10 mouse cellular contexts compared by ENCODE assay signal in the genomic region with DNA sequence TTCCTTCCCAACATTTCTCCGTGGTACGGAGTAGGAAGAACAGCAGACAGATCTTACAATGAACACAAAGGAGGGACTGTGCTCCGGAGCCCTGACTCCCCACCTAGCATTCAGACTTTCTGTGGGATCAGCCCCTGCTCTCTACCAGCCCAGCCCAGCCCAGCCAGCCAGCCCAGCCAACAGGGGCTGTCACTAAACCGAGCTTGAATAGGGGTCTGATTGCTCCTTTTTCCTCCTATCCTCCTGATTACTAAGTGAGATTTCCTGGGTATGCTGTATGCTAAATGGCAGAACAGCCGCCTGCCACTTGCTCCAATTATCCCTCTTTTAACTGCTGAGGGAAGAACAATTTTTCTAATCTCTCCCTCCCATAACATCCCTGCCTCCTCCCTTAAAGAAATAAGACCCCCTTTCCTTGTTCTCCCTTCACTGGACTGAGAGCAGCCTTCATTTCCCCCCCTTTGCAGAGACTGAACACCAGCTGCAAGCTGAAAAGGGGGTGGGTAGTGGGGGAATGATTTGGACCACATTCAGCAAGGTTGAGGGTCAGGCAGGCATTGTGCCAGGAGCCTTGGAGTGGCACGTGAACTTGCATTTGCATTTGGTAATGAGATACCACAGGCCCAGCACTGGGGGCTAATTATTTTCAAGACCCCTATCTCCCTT.
A peak's percentile ranks its signal among the peaks of the same experiment; 100 is the strongest.
DNase-seq lines count a peak whose midpoint lies in the region; ATAC-seq lines count a peak whose summit lies in the region.
"Had no signal": no experiment of that assay in that cellular context is flagged by ENCODE, and none has a peak within 500 bp of the region (broad histone marks: within the 10 kb centered on the region; RNA-seq: fewer than 3 reads in every experiment).

No protein-coding gene starts in this region.

- 27% methylated on average over 6 of the region's 6 CpGs for WGBS in heart, embryonic 13.5 days
- WGBS in hindbrain, embryonic 13.5 days = 6% methylated on average over 6 of the region's 6 CpGs
- WGBS in liver, embryonic 12.5 days (ENCODE audit: insufficient replicate concordance) = 25% methylated on average over 6 of the region's 6 CpGs

- H3K27ac ChIP-seq in heart, embryonic 13.5 days (replicated peaks) = no peak overlapping the region
- peak overlapping the region; percentile 86 for H3K27ac ChIP-seq in hindbrain, embryonic 13.5 days
- no peak overlapping the region for H3K27ac ChIP-seq in liver, embryonic 12.5 days

- H3K4me2 ChIP-seq in heart, embryonic 13.5 days = peak overlapping the region; percentile 9; the same call in 1 of the 2 replicates
- peak overlapping the region; percentile 18 for H3K4me2 ChIP-seq in hindbrain, embryonic 13.5 days
- H3K4me2 ChIP-seq in liver, embryonic 12.5 days = no peak overlapping the region

- no peak overlapping the region for H3K4me3 ChIP-seq in heart, embryonic 13.5 days
- H3K4me3 ChIP-seq in hindbrain, embryonic 13.5 days = no peak overlapping the region
- no peak overlapping the region for H3K4me3 ChIP-seq in liver, embryonic 12.5 days

- peaks cover 30% of the 10 kb centered on the region for H3K4me1 ChIP-seq in heart, embryonic 13.5 days
- peaks cover 34% of the 10 kb centered on the region for H3K4me1 ChIP-seq in hindbrain, embryonic 13.5 days (replicated peaks)
- H3K4me1 ChIP-seq in liver, embryonic 12.5 days = 0 out of 2 replicates have a peak, but pooled peaks cover 6% of the 10 kb centered on the region

- H3K36me3 ChIP-seq in heart, embryonic 13.5 days = no peaks in the 10 kb centered on the region
- H3K36me3 ChIP-seq in hindbrain, embryonic 13.5 days = peaks cover 1% of the 10 kb centered on the region
- no peaks in the 10 kb centered on the region for H3K36me3 ChIP-seq in liver, embryonic 12.5 days

- ATAC-seq in heart, embryonic 13.5 days (ENCODE audit: extremely low read depth, insufficient number of reproducible peaks, low FRiP score, low TSS enrichment) = no peak; the same call in 1 of the 2 replicates
- ATAC-seq in hindbrain, embryonic 13.5 days (ENCODE audit: low FRiP score) = peak; percentile 94
- no peak for ATAC-seq in liver, embryonic 12.5 days
- ATAC-seq: inflammation-experienced regulatory T-cells, adult 6 months had no signal

- H3K27me3 ChIP-seq in heart, embryonic 13.5 days (replicated peaks) = no peaks in the 10 kb centered on the region
- H3K27me3 ChIP-seq in hindbrain, embryonic 13.5 days = no peaks in the 10 kb centered on the region
- H3K27me3 ChIP-seq in liver, embryonic 12.5 days (replicated peaks) = no peaks in the 10 kb centered on the region

- no peaks in the 10 kb centered on the region for H3K9me3 ChIP-seq in heart, embryonic 13.5 days
- no peaks in the 10 kb centered on the region for H3K9me3 ChIP-seq in hindbrain, embryonic 13.5 days
- no peaks in the 10 kb centered on the region for H3K9me3 ChIP-seq in liver, embryonic 12.5 days (replicated peaks)

- DNase-seq in heart, adult 8-10 months (ENCODE audit: low spot score) = no peak
- peak; percentile 72 to 76 for DNase-seq in right cerebral cortex, postnatal 10 days (ENCODE audit: low spot score in 2 of 2)
- no peak for DNase-seq in right cerebral cortex, adult 18-20 months
- DNase-seq in retina, embryonic 14.5 days (ENCODE audit: low spot score) = peak; percentile 52
- DNase-seq in gastrocnemius, postnatal 25 days = no peak
- DNase-seq: adrenal gland, postnatal 36 days had no signal

- no peak overlapping the region for H3K9ac ChIP-seq in heart, embryonic 13.5 days
- H3K9ac ChIP-seq in hindbrain, embryonic 13.5 days = 0 out of 2 replicates have a peak overlapping the region, but pooled peaks have one; percentile 35
- no peak overlapping the region for H3K9ac ChIP-seq in liver, embryonic 12.5 days

Comparison
In these comparisons a context has a peak if more than half of its experiments do, and no peak if none do; other contexts are left out.
1. DNase-seq: peak in right cerebral cortex, postnatal 10 days (2 of 2) and retina, embryonic 14.5 days (single experiment); none in heart, adult 8-10 months (single experiment), right cerebral cortex, adult 18-20 months (single experiment) and gastrocnemius, postnatal 25 days (single experiment).